Mouse (Mus musculus): ENCODE measurements at regions not wholly inside any gene's neighbourhood (a gene's known extent, or its start where the extent isn't known, plus 50 kb on each side); places are given as distances from the start of the nearest gene placed in this dataset.

- H3K36me3 ChIP-seq (ENCODE audit: control insufficient read depth, insufficient read depth, low read length): no peaks in the 10 kb centered on the region
- no peak overlapping the region for H3K9ac ChIP-seq (replicated peaks; ENCODE audit: low read depth, low read length)
- H3K27me3 ChIP-seq (ENCODE audit: control insufficient read depth, insufficient read depth, low read length): no peaks in the 10 kb centered on the region
- no peaks in the 10 kb centered on the region for H3K9me3 ChIP-seq (ENCODE audit: control insufficient read depth, low read depth, low read length)
- WGBS: 69% methylated on average over 6 of the region's 6 CpGs
- no peak overlapping the region for H3K4me2 ChIP-seq (replicated peaks; ENCODE audit: low read depth, low read length)
- no peak for ATAC-seq (ENCODE audit: insufficient number of reproducible peaks, insufficient read depth, low FRiP score, low read depth)
- H3K4me1 ChIP-seq (ENCODE audit: control insufficient read depth, insufficient read depth, low read length): no peaks in the 10 kb centered on the region
- no peak overlapping the region for H3K4me3 ChIP-seq (ENCODE audit: low read depth, low read length)
- no peak overlapping the region for H3K27ac ChIP-seq (ENCODE audit: low read length)
Measured at GRCm38 (mm10) chr7:113073781-113074180, 120.0 kb downstream of the Rassf10 start.

GRCm38 (mm10) chr7:113075371-113075770, 121.6 kb downstream of the Rassf10 start:
- Histone ChIP-seq H3K4me1 (ENCODE audit: control insufficient read depth, insufficient read depth, low read length) (no peaks in the 10 kb centered on the region), H3K27me3 (ENCODE audit: control insufficient read depth, insufficient read depth, low read length) (no peaks in the 10 kb centered on the region), H3K36me3 (ENCODE audit: control insufficient read depth, insufficient read depth, low read length) (no peaks in the 10 kb centered on the region), H3K4me3 (ENCODE audit: low read depth, low read length) (no peak overlapping the region), H3K4me2 (replicated peaks; ENCODE audit: low read depth, low read length) (no peak overlapping the region), H3K9ac (replicated peaks; ENCODE audit: low read depth, low read length) (no peak overlapping the region), H3K27ac (ENCODE audit: low read length) (no peak overlapping the region), H3K9me3 (ENCODE audit: control insufficient read depth, low read depth, low read length) (no peaks in the 10 kb centered on the region)
- no peak for ATAC-seq (ENCODE audit: insufficient number of reproducible peaks, insufficient read depth, low FRiP score, low read depth)
- 66% methylated on average over 6 of the region's 6 CpGs for WGBS

- Histone ChIP-seq H3K9me3 (ENCODE audit: control insufficient read depth, low read depth, low read length) (no peaks in the 10 kb centered on the region), H3K27me3 (ENCODE audit: control insufficient read depth, insufficient read depth, low read length) (no peaks in the 10 kb centered on the region), H3K4me2 (replicated peaks; ENCODE audit: low read depth, low read length) (no peak overlapping the region), H3K27ac (ENCODE audit: low read length) (no peak overlapping the region), H3K4me1 (ENCODE audit: control insufficient read depth, insufficient read depth, low read length) (0 out of 2 replicates have a peak, but pooled peaks cover under 1% of the 10 kb centered on the region), H3K36me3 (ENCODE audit: control insufficient read depth, insufficient read depth, low read length) (no peaks in the 10 kb centered on the region), H3K4me3 (ENCODE audit: low read depth, low read length) (no peak overlapping the region), H3K9ac (replicated peaks; ENCODE audit: low read depth, low read length) (no peak overlapping the region)
- no peak for ATAC-seq (ENCODE audit: insufficient number of reproducible peaks, insufficient read depth, low FRiP score, low read depth)
- WGBS: 91% methylated on average over 7 of the region's 7 CpGs
Measured at GRCm38 (mm10) chr7:113076243-113076642, 122.5 kb downstream of the Rassf10 start.

- H3K4me2 ChIP-seq (replicated peaks; ENCODE audit: low read depth, low read length): no peak overlapping the region
- no peaks in the 10 kb centered on the region for H3K27me3 ChIP-seq (ENCODE audit: control insufficient read depth, insufficient read depth, low read length)
- H3K4me3 ChIP-seq (ENCODE audit: low read depth, low read length): no peak overlapping the region
- 55% methylated on average over 5 of the region's 5 CpGs for WGBS
- no peaks in the 10 kb centered on the region for H3K9me3 ChIP-seq (ENCODE audit: control insufficient read depth, low read depth, low read length)
- 0 out of 2 replicates have a peak, but pooled peaks have one; percentile 53 for ATAC-seq (ENCODE audit: insufficient number of reproducible peaks, insufficient read depth, low FRiP score, low read depth)
- H3K9ac ChIP-seq (replicated peaks; ENCODE audit: low read depth, low read length): no peak overlapping the region
- H3K27ac ChIP-seq (ENCODE audit: low read length): no peak overlapping the region
- H3K36me3 ChIP-seq (ENCODE audit: control insufficient read depth, insufficient read depth, low read length): no peaks in the 10 kb centered on the region
- H3K4me1 ChIP-seq (ENCODE audit: control insufficient read depth, insufficient read depth, low read length): 0 out of 2 replicates have a peak, but pooled peaks cover 2% of the 10 kb centered on the region
Measured at GRCm38 (mm10) chr7:113081120-113081519, 126.1 kb upstream of the Arntl start.

- Histone ChIP-seq H3K27me3 (ENCODE audit: control insufficient read depth, insufficient read depth, low read length) (no peaks in the 10 kb centered on the region), H3K4me2 (replicated peaks; ENCODE audit: low read depth, low read length) (no peak overlapping the region), H3K27ac (ENCODE audit: low read length) (no peak overlapping the region), H3K4me1 (ENCODE audit: control insufficient read depth, insufficient read depth, low read length) (0 out of 2 replicates have a peak, but pooled peaks cover 2% of the 10 kb centered on the region), H3K9me3 (ENCODE audit: control insufficient read depth, low read depth, low read length) (no peaks in the 10 kb centered on the region), H3K9ac (replicated peaks; ENCODE audit: low read depth, low read length) (no peak overlapping the region), H3K4me3 (ENCODE audit: low read depth, low read length) (no peak overlapping the region), H3K36me3 (ENCODE audit: control insufficient read depth, insufficient read depth, low read length) (no peaks in the 10 kb centered on the region)
- WGBS: 69% methylated on average over 8 of the region's 8 CpGs
- ATAC-seq (ENCODE audit: insufficient number of reproducible peaks, insufficient read depth, low FRiP score, low read depth): no peak
Measured at GRCm38 (mm10) chr7:113084930-113085625, 122.2 kb upstream of the Arntl start.

GRCm38 (mm10) chr7:113086158-113086557, 121.1 kb upstream of the Arntl start:
- Histone ChIP-seq H3K9me3 (ENCODE audit: control insufficient read depth, low read depth, low read length) (no peaks in the 10 kb centered on the region), H3K4me1 (ENCODE audit: control insufficient read depth, insufficient read depth, low read length) (0 out of 2 replicates have a peak, but pooled peaks cover 2% of the 10 kb centered on the region), H3K4me3 (ENCODE audit: low read depth, low read length) (no peak overlapping the region), H3K27me3 (ENCODE audit: control insufficient read depth, insufficient read depth, low read length) (no peaks in the 10 kb centered on the region), H3K9ac (replicated peaks; ENCODE audit: low read depth, low read length) (no peak overlapping the region), H3K27ac (ENCODE audit: low read length) (no peak overlapping the region), H3K36me3 (ENCODE audit: control insufficient read depth, insufficient read depth, low read length) (no peaks in the 10 kb centered on the region), H3K4me2 (replicated peaks; ENCODE audit: low read depth, low read length) (no peak overlapping the region)
- ATAC-seq (ENCODE audit: insufficient number of reproducible peaks, insufficient read depth, low FRiP score, low read depth): no peak
- 48% methylated on average over 1 of the region's 1 CpGs for WGBS

GRCm38 (mm10) chr7:113087646-113088045, 119.6 kb upstream of the Arntl start:
- Histone ChIP-seq H3K4me3 (ENCODE audit: low read depth, low read length) (no peak overlapping the region), H3K4me2 (replicated peaks; ENCODE audit: low read depth, low read length) (no peak overlapping the region), H3K9me3 (ENCODE audit: control insufficient read depth, low read depth, low read length) (no peaks in the 10 kb centered on the region), H3K27me3 (ENCODE audit: control insufficient read depth, insufficient read depth, low read length) (no peaks in the 10 kb centered on the region), H3K27ac (ENCODE audit: low read length) (no peak overlapping the region), H3K9ac (replicated peaks; ENCODE audit: low read depth, low read length) (no peak overlapping the region), H3K36me3 (ENCODE audit: control insufficient read depth, insufficient read depth, low read length) (no peaks in the 10 kb centered on the region), H3K4me1 (ENCODE audit: control insufficient read depth, insufficient read depth, low read length) (no peaks in the 10 kb centered on the region)
- ATAC-seq (ENCODE audit: insufficient number of reproducible peaks, insufficient read depth, low FRiP score, low read depth): no peak
- WGBS: 82% methylated on average over 5 of the region's 5 CpGs

GRCm38 (mm10) chr7:113089044-113089443, 118.2 kb upstream of the Arntl start:
- Histone ChIP-seq H3K4me3 (ENCODE audit: low read depth, low read length) (no peak overlapping the region), H3K4me2 (replicated peaks; ENCODE audit: low read depth, low read length) (no peak overlapping the region), H3K4me1 (ENCODE audit: control insufficient read depth, insufficient read depth, low read length) (no peaks in the 10 kb centered on the region), H3K9ac (replicated peaks; ENCODE audit: low read depth, low read length) (no peak overlapping the region), H3K27me3 (ENCODE audit: control insufficient read depth, insufficient read depth, low read length) (no peaks in the 10 kb centered on the region), H3K9me3 (ENCODE audit: control insufficient read depth, low read depth, low read length) (no peaks in the 10 kb centered on the region), H3K27ac (ENCODE audit: low read length) (no peak overlapping the region), H3K36me3 (ENCODE audit: control insufficient read depth, insufficient read depth, low read length) (no peaks in the 10 kb centered on the region)
- no peak for ATAC-seq (ENCODE audit: insufficient number of reproducible peaks, insufficient read depth, low FRiP score, low read depth)
- 74% methylated on average over 4 of the region's 4 CpGs for WGBS

- H3K27me3 ChIP-seq (ENCODE audit: control insufficient read depth, insufficient read depth, low read length): no peaks in the 10 kb centered on the region
- WGBS: 34% methylated on average over 5 of the region's 5 CpGs
- no peak for ATAC-seq (ENCODE audit: insufficient number of reproducible peaks, insufficient read depth, low FRiP score, low read depth)
Measured at GRCm38 (mm10) chr7:113093931-113094330, 113.3 kb upstream of the Arntl start.

More at GRCm38 (mm10) chr7:113093931-113094330, 113.3 kb upstream of the Arntl start:
- Histone ChIP-seq H3K4me2 (replicated peaks; ENCODE audit: low read depth, low read length) (no peak overlapping the region), H3K9ac (replicated peaks; ENCODE audit: low read depth, low read length) (no peak overlapping the region), H3K36me3 (ENCODE audit: control insufficient read depth, insufficient read depth, low read length) (no peaks in the 10 kb centered on the region), H3K9me3 (ENCODE audit: control insufficient read depth, low read depth, low read length) (no peaks in the 10 kb centered on the region), H3K4me1 (ENCODE audit: control insufficient read depth, insufficient read depth, low read length) (no peaks in the 10 kb centered on the region), H3K4me3 (ENCODE audit: low read depth, low read length) (no peak overlapping the region), H3K27ac (ENCODE audit: low read length) (no peak overlapping the region)

Measured in stomach, embryonic 14.5 days (tissue).